Mouse (Mus musculus) midbrain, postnatal 0 days (tissue): ENCODE data around the gene Clca3a2. TPM values are rescaled to one million over a fixed set of nuclear protein-coding genes. Genes with fewer than 3 reads are reported as not detected.
"Not testable (repeated sequence)": the region's sequence is repeated elsewhere in the genome, so short reads cannot be mapped to it uniquely, and the experiment has no call there.

Source experiments
- ATAC-seq: fragments of 200-750 bp; cut with Nextera tagmentation; 2 replicates; pipeline ENCODE4 v1.8.0; 2017; ENCODE audit warnings: moderate number of reproducible peaks, mild to moderate bottlenecking, moderate TSS enrichment, moderate library complexity; ENCODE audit not compliant: low FRiP score
- DNase-seq: peaks from one replicate; pipeline ENCODE4 v3.0.0-alpha.2; 2015; ENCODE audit warnings: low spot score
- H3K27ac ChIP-seq: fragments of 300-500 bp; sonication (generic); 2 replicates; pipeline ENCODE4 v1.5.1; 2014; ENCODE audit warnings: low read depth, mild to moderate bottlenecking, low read length, mixed read lengths
- H3K27me3 ChIP-seq: fragments of 300-500 bp; sonication (generic); 2 replicates; pipeline ENCODE4 v1.6.1; 2014; ENCODE audit warnings: low read length, control low read depth, mixed read lengths; ENCODE audit not compliant: insufficient read depth
- H3K36me3 ChIP-seq: fragments of 300-500 bp; sonication (generic); 2 replicates; pipeline ENCODE4 v1.6.1; 2014; ENCODE audit warnings: low read length, control low read depth, mixed read lengths; ENCODE audit not compliant: insufficient read depth
- H3K4me1 ChIP-seq: fragments of 300-500 bp; sonication (generic); 2 replicates; pipeline ENCODE4 v1.6.1; 2014; ENCODE audit warnings: mild to moderate bottlenecking, control low read depth, antibody characterized with exemption, low read length, mixed read lengths; ENCODE audit not compliant: insufficient read depth
- H3K4me2 ChIP-seq: fragments of 300-500 bp; sonication (generic); 2 replicates; pipeline ENCODE4 v1.6.1; 2014; ENCODE audit warnings: low read depth, mild to moderate bottlenecking, low read length, mixed read lengths; ENCODE audit not compliant: poor library complexity, severe bottlenecking
- H3K4me3 ChIP-seq: fragments of 300-500 bp; sonication (generic); 2 replicates; pipeline ENCODE4 v1.5.1; 2014; ENCODE audit warnings: low read depth, mild to moderate bottlenecking, low read length, moderate library complexity
- H3K9ac ChIP-seq: fragments of 300-500 bp; sonication (generic); replicated peaks from 2 replicates; pipeline ENCODE4 v1.6.1; 2014; ENCODE audit warnings: mild to moderate bottlenecking, low read length, moderate library complexity, mixed read lengths; ENCODE audit not compliant: poor library complexity, severe bottlenecking
- H3K9me3 ChIP-seq: fragments of 300-500 bp; sonication (generic); 2 replicates; pipeline ENCODE4 v1.6.1; 2016; ENCODE audit warnings: low read length, control low read depth
- CTCF ChIP-seq: IDR thresholded peaks from 2 replicates; pipeline ENCODE4 v1.5.1; 2016; ENCODE audit warnings: antibody characterized with exemption, mild to moderate bottlenecking
- WGBS: fragments of 180-500 bp; shearing (Covaris S2); extraction: QIAGEN DNeasy Blood & Tissue Kit; methylation state at CpG from one replicate; pipeline ENCODE4 v1.1.7; 2014; 5-methylcytosine and 5-hydroxymethylcytosine counted together
- polyA plus RNA-seq: library from polyadenylated mRNA; unstranded; fragments of >200 nt; fragmentation: Nextera tagmentation; extraction: Ambion mirVana; gene quantifications from 2 replicates; pipeline ENCODE4 v1.2.1, GENCODE M21; 2015
- total RNA-seq: library from RNA; depleted of rRNA; stranded (reverse); fragments of >200 nt; gene quantifications from 2 replicates; pipeline ENCODE4 v1.2.3, GENCODE M21; 2014

The Clca3a2 gene
- total and polyA plus RNA-seq, 2 experiments from 2014 or later: 0.44 to 2.8 TPM

DNA sequence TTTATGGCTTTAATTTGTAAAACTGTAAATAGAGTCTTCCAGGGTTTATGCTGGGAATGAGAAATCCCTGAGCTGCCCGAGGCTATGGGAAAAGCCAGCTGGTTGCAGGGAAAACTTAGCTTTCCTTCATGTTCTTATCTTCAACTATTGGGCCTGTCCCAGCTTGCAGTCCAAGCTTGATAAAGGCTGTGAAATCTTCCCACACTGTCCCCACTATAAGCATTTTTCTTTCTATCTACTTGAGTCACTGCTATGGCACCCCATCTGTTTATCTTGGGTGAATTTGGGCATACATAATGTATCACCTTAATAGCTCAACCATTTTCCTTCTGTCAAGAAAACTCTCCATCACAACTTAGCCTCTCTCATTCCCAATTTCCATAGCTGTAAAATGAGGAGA lies 1.3 kb upstream of the Clca3a2 start:
- Histone ChIP-seq H3K36me3 (no peaks in the 10 kb centered on the region), H3K4me3 (no peak overlapping the region), H3K4me2 (no peak overlapping the region), H3K27ac (no peak overlapping the region), H3K9ac (no peak overlapping the region), H3K9me3 (no peaks in the 10 kb centered on the region), H3K27me3 (no peaks in the 10 kb centered on the region), H3K4me1 (no peaks in the 10 kb centered on the region)
- TF ChIP-seq CTCF: no peak
- DNase-seq: no peak
- WGBS: 73% methylated on average over 1 of the region's 1 CpGs
- ATAC-seq: no peak

DNA sequence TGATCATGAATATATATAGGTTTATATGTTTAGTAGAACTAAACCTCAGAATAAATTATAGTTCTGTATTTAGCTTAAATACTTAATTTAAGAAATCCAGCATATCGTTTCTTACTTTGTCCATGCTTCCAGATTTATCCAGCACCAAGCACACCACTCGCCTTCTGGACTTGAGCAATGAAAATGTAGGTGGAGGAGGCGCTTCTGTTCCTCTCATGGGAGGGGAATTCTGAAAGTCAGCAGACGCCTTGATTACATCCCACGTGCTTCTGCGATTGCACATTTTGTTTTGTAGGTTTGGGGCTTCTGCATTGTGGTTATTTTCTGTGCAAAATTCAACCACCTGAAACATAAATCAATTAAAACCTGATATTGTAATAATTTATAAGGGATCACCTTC lies 6.0 kb downstream of the Clca3a2 start:
- WGBS: 91% methylated on average over 6 of the region's 6 CpGs
- not testable (repeated sequence) for H3K27me3 ChIP-seq, H3K4me3 ChIP-seq, H3K36me3 ChIP-seq, DNase-seq, H3K27ac ChIP-seq, H3K9ac ChIP-seq, H3K4me1 ChIP-seq, H3K4me2 ChIP-seq, ATAC-seq, H3K9me3 ChIP-seq

DNA sequence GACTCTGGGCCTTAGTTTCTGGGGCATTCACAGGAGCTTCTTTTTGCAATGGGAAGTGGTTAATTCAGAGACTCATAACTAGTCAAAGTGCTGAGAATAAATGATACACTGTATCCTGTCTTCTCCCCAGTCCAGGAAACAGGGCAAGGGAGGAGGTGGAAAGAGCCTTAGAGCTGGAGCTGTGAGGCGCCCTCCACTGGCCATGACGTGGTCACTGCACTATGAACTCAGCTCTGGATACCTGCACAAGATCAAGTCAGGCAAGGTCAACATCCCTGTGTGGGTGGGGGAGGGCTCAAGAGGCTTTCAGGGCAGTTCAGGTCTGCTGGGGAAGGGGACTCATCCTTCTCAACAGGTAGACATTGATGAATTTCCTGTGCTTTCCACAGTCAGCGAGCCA lies 7.5 kb downstream of the Clca3a2 start:
- 45% methylated on average over 3 of the region's 3 CpGs for WGBS

DNA sequence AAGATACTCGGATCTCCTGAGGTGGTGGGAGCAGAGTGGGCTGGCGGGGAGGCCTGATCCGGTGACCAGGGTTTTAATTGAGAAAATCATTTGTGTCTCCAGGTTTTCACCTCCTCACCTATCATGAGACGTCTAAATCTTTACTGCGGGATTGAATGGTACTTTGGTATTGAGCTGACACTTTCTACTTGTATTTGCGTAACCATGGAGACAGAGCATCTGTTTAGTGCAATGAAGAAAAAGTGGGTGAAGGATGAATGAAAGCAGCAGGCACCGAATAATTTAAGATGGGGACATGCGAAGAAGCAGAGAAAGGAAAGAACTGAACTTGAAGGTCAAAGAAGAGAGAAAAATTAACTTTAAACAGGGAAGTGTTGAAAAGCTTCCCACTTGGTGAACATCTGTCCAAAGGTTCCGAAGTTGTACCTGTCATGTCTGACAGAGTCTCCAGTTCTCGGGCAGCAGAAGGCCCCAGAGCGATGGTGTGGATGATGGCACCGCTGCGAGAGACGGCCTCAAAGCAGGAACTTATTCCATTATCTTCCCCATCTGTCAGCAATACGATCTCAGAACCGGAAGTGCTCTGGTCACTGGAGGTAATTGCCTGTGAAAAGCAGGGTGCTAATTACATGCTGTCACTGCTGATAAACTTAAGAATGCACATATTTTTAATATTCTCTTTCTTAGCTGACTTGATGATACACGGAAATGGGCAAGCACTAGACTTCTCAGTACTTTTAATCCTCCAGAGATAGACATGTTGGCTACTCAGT lies 11.0 kb downstream of the Clca3a2 start:
- peak; percentile 41; the same call in 1 of the 2 replicates for ATAC-seq
- not testable (repeated sequence) for H3K4me2 ChIP-seq, H3K36me3 ChIP-seq, H3K4me3 ChIP-seq, H3K9ac ChIP-seq, H3K27ac ChIP-seq, DNase-seq, H3K9me3 ChIP-seq, H3K4me1 ChIP-seq, H3K27me3 ChIP-seq
- WGBS: 58% methylated on average over 14 of the region's 17 CpGs

More for the DNA sequence above, 7.5 kb downstream of the Clca3a2 start:
- Histone ChIP-seq H3K4me1 (no peaks in the 10 kb centered on the region), H3K9me3 (no peaks in the 10 kb centered on the region), H3K4me3 (no peak overlapping the region), H3K9ac (no peak overlapping the region), H3K27ac (no peak overlapping the region), H3K4me2 (no peak overlapping the region), H3K27me3 (no peaks in the 10 kb centered on the region), H3K36me3 (no peaks in the 10 kb centered on the region)
- DNase-seq: no peak
- no peak for ATAC-seq
- TF ChIP-seq CTCF: no peak

DNA sequence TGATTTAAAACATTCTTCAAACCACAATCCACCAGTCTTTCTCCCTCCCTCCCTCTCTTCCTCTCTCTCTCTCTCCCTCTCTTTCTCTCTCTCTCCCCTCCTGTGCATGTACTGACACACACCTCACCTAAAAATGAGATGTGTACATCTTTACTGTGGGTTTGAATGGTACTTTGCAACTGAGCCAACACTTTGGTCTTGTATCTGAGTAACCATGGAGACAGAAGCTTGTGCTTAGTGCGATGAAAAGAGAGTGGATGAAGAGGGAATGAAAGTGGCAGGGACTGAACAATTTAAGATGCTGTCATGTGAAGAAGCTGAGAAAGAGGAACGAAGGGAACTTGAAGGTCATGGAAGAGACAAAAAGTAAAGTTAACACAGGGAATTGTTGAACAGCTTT lies 12.7 kb downstream of the Clca3a2 start:
- H3K27me3 ChIP-seq, H3K27ac ChIP-seq, H3K36me3 ChIP-seq, H3K4me3 ChIP-seq, DNase-seq, H3K9me3 ChIP-seq, H3K9ac ChIP-seq, H3K4me2 ChIP-seq, H3K4me1 ChIP-seq: not testable (repeated sequence)
- peak; percentile 62; the same call in 1 of the 2 replicates for ATAC-seq
- 19% methylated on average over 2 of the region's 2 CpGs for WGBS

DNA sequence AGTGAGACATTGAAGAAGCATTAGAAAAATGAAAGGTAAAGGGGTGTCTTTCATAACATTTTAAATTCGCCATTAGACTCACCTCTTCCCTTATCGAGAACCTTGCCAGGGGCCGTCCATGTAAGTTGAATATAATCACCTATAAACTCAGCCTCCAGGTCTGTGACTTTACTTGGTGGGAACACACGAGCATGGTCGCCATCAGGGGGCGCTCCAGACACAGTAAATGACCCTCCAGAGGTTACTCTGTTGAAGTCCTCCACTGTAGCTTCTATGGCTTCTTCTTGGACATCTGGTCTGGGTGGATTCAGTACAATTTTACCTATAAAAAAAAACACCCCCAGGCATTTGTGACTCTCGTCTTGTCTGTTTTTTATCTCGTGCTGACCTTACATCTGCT lies 17.4 kb downstream of the Clca3a2 start:
- H3K4me1 ChIP-seq: no peaks in the 10 kb centered on the region
- H3K27me3 ChIP-seq: no peaks in the 10 kb centered on the region
- no peak overlapping the region for H3K4me3 ChIP-seq
- H3K4me2 ChIP-seq: no peak overlapping the region
- no peak for DNase-seq
- WGBS: 37% methylated on average over 8 of the region's 8 CpGs
- no peak for ATAC-seq
- H3K36me3 ChIP-seq: no peaks in the 10 kb centered on the region
- H3K27ac ChIP-seq: no peak overlapping the region
- peak; percentile 40; the same call in 1 of the 2 replicates for TF ChIP-seq CTCF
- H3K9me3 ChIP-seq: no peaks in the 10 kb centered on the region
- no peak overlapping the region for H3K9ac ChIP-seq
